Mouse (Mus musculus) MEL-GATA-1-ER (cell line): ENCODE measurements around the gene Ube2u.
"Not testable (repeated sequence)": the region's sequence is repeated elsewhere in the genome, so short reads cannot be mapped to it uniquely, and the experiment has no call there.

Experiments
- DNase-seq: peaks from one replicate; pipeline ENCODE4 v3.0.0-alpha.2; 2012; ENCODE audit warnings: low read depth; ENCODE audit errors: extremely low read depth

Gene Ube2u

DNA sequence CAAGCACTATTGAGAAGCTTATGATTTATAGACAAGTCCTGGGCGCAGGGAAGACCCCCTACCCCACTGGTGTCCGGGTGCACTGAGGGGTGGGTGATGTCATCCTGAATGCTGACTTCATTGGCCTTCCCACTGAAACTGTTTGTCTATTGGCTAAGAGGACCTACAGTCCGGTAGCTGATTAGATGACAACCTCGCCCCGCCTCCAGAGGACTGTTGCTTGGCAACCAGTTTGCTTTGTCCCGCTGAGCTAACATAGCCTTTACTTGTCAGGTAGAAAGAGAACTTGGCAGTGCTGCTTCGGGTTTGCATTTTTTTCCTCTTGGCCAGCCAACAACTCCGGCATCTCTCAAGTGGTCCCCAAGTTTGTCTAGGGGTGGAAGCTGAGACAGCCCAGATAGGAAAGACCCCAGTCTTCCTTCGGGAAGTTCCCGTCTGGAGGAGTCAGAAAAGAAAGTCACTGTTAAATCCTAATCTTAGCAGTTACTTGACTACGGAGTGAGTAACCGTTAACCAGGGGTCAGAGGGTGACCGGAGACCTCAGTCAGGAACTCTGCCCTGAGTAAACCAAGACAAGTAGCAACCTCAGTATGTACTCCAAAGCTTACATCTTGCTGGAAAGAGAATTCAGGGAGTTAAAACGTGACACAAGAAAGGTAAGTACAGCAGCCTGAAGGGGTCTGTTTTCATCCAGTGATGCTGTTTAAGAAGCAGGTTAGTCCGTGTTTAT lies at the start of gene Ube2u:
TSS of gene Ube2u (plus strand) at position 258 of the 730 bp plus-strand sequence.
- DNase-seq, result no peak

GRCm38 (mm10) chr4:100429371-100429900 lies 49.2 kb upstream of the Ube2u start:
- DNase-seq, result no peak

DNA sequence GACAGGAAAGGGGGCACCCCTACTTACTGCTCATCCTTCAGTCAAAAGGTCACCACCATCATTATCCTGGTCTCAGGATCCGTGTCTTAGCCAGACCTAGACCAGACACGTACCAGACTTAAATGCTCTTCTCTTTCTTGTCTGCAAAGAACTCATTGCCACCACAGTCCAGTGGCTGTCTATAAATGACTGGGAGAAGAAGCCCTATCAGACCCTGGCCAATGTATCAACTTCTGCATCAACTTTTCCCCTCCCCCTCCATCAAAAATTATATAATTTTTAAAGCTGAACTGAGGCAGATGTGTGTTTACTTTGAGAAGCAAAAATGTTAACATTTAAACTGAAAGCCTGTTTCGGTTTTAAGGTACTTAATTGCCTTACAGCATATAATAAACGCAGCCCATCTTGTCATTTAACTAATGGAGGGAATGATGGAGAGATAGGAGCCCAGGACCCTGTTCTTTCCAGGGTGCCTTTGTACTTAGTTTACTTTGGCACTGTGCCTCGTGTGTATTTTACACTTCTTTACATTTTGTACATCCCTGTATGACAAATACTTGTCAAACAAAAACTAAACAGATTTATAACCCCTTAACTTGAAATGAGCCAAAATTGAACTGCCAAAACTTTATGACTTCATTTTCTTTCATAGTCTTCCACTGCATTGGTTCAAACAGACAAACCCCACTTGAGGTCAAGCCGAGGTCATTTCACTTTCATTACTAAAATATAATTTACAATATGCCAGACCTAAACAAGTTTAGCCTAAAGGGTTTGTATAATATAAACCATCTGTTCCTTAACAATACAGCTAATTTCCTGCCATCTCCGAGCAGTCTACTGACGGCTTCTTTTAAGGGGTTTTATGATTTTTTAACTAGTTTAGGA lies 43.1 kb upstream of the Ube2u start:
- DNase-seq, result no peak

DNA sequence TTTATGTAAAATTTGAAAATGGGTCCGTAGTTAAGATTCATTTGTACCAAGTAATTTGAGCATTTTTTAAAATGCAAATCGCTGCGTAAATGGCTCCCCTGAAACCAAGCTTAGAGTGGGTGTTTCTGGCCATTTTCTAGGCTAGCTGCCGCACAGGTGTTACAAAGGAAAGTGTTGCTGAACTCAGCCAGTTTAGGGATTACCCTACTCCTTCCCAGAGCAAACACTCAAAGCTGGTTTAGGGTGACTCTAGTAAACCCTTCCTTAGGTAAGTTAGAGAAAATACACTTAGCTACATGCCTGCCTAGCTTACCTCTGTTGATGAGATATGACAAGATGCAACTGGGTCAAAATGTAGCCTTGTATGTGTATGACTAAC lies 42.5 kb upstream of the Ube2u start:
- no peak for DNase-seq

DNA sequence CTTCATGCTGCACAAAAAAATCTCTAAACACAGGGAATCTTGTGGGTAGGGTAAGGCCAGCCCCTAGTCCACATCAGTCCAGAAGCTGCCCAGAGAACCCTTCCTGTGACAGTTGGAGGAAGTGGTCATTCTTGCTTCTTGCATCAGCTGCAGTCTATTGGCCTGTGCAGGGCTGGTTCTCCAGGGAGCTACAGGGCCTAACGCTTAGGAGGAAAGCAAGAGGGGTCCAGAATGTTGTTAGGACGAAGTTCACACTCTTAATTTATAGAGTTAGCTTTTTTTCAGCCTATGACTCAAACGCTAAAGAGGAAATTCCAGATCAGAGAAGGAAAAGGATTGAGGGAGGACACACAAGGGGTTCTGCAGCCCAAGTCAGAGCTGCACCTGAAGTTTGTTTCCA lies 31.8 kb upstream of the Ube2u start:
- no peak for DNase-seq

- no peak for DNase-seq
Measured at GRCm38 (mm10) chr4:100462493-100463120, 16.0 kb upstream of the Ube2u start.

DNA sequence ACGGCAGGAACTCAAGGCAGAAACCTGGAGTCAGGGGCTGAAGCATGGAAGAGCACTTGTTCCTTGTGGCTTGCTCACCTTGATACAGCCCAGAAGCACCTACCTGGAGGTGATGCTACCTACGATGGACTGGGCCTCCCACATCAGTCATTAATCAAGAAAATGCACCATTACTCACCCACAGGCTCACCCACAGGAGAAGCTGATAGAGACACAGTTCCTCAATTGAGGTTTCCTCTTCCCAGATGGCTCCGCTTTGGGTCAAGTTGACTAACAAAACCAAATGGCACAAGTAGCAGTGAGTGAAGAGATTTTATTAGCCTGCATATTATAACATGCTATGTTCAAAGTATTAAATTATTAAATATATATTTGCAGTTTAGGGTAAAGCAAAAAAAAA lies 9.8 kb downstream of the Ube2u start:
- DNase-seq, result no peak

DNA sequence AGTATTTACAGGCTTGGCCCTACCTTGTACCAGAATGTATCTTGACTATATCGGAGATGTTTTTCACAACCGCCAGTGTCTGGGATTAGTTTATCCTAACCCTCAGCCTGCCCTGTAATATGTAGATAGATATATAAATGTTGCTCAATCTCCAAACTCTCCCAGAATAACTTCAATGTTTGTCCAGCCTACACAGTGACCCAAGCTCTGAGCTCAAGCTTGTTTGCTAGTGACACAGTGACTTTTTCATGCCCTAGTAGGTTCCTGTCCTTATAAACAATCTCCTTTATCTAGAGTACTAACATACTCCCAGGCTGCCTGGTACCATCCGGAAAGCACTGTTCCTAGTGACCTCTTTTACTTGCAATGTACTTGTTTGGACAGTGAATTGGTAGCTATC lies 16.5 kb downstream of the Ube2u start:
- no peak for DNase-seq

DNA sequence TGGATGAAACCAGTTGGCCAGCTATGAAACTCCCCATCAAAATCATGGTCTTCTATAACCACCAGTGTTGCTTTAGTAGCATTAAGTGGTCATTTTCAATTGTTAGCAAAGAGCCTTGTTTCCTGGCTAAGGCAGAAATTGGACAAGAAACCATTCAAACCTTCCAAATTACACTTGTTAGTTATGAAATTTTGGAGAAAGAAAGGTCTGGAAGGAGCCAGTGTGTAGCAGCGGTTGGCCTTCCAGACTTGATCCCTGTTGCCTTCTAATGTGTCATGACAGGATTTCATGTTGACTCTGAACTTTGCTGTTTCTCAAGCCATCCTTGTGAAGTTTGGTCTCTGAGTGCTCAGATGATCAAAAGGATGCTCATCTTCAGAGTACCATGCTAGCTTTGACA lies 17.9 kb downstream of the Ube2u start:
- DNase-seq, result no peak

DNA sequence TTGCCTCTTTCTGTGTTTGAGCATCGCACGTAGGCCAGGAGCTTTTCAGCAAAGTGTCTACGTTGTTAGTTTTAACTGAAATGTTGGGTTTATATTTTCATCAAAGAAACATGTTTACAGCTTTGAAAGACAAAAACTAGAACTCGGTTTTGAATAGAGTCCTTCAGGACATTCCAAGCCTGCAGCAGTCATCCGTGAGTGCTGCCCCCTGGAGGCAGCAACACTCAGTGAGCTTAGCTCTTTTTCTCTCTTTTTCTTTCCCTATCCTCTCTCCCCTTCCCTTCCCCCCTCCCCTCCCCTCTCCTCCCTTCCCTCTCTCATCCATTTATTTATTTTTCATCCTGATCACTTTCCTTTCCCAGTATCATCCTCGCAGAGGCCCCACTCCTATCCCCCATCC lies 19.5 kb downstream of the Ube2u start:
- no peak for DNase-seq

GRCm38 (mm10) chr4:100499037-100499601 lies 20.5 kb downstream of the Ube2u start:
- DNase-seq, result not testable (repeated sequence)

- DNase-seq, result no peak
Measured at GRCm38 (mm10) chr4:100503337-100503736, 24.7 kb downstream of the Ube2u start.

- no peak for DNase-seq
Measured at GRCm38 (mm10) chr4:100517646-100518045, 39.0 kb downstream of the Ube2u start.

DNA sequence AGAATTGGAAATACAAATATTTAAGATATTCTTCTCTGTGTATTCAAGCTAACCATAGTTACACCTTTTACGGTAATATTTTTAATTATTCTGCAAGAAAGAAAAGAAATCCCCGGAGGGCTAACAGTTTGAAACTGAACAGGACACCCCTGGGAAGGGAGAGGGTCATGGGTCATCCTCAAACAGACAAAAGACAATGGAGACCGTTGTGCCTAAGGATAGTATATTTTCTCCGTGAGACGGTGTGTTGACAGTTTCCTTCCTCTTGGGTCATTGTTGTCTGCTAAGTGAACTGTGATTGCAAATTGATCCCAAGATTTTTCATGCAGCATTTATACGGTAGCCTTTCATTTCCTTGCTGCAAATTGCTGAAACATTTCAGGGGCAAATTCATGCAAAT lies 43.9 kb downstream of the Ube2u start:
- DNase-seq, result no peak

DNA sequence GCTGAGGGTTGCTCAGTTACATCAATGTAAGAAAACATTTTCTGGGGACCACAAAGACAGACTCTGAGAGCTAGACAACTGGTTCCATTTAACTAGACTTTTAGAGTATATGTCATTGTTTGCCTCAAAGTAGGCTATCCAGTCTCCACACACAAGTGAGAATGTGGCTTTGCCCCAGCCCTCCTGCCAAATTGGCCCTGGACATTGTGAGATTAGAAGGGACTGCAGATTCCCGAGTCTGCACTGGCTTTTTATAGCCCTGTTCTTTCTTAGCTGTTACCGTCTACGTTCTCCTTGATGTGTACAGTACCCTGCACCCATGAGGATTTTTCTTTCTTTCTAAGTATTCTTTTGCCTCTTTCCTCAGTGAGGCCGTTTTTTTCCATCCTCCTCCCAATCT lies 46.1 kb downstream of the Ube2u start:
- no peak for DNase-seq

DNA sequence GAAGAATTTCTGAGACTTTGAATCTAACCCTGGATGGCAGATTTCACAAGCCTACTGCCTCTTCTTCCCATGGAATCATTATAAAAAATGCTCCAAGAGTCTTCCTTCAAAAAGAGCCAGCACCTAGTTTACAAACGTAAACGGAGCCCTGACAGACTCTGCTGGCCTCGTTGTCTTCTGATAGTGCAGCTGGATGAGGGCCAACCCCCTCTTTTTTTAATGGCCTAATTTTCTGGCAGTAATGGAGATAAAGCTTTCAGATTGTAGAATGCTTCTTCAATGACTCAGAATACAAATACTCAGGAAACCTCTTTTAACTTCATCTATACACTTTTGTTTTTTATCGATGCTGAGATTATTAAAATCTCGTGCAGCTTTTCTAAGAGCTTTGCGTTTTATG lies 47.6 kb downstream of the Ube2u start:
- no peak for DNase-seq

- DNase-seq, result no peak
Measured at GRCm38 (mm10) chr4:100527086-100527485, 48.4 kb downstream of the Ube2u start.

- no peak for DNase-seq
Measured at GRCm38 (mm10) chr4:100527554-100528001, 48.9 kb downstream of the Ube2u start.

- no peak for DNase-seq
Measured at GRCm38 (mm10) chr4:100533607-100534006, 55.0 kb downstream of the Ube2u start.

GRCm38 (mm10) chr4:100534946-100535345 lies 56.3 kb downstream of the Ube2u start:
- no peak for DNase-seq

DNA sequence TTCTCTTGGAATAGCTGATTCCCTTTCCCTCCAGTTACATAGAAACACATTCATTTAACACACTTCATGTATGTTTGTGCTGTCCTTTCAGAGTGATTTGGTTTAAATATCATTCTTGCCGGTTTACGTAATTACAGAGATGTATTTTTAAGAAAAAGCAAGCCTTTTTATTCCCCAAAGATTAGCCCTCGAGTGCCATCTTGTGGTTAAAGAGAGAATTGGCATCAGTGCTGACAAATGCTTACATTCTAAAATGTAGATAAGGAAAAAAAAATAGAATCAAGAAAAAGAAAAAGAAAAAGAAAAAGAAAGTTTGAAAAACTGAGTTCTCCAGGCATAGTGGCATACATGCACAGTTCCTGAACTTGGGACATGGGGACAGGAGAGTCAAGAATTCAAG lies 59.2 kb downstream of the Ube2u start:
- DNase-seq, result peak; percentile 9

DNA sequence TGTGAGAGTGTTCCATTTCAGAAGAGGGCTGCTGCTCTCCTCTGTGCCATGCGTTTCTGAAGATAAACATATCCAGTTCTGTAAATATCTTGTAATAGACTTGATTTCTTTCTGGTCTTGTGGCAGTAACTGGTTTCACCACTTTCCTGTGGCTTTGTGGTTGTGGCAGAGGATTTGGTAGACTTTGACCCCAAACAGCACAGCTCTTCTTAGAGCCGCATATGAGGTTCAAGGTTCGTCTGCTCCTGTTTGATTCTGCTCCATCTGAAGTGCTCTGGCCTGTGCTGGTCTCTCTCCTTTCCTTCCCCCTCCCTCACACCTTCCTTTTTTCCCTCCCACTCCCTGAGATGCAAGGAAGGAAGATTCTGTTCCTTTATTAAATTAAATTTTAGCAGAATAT lies 60.8 kb downstream of the Ube2u start:
- DNase-seq, result no peak
